Mouse (Mus musculus) embryonic facial prominence, embryonic 15.5 days (tissue): ENCODE measurements at regions not wholly inside any gene's neighbourhood (a gene's known extent, or its start where the extent isn't known, plus 50 kb on each side); places are given as distances from the start of the nearest gene placed in this dataset.

Experiments
- ATAC-seq: fragments of 200-750 bp; cut with Nextera tagmentation; 2 replicates; pipeline ENCODE4 v1.8.0; 2017; ENCODE audit warnings: low read depth, moderate TSS enrichment; ENCODE audit not compliant: insufficient number of reproducible peaks, low FRiP score, low TSS enrichment
- H3K27ac ChIP-seq: fragments of 300-500 bp; sonication (generic); replicated peaks from 2 replicates; pipeline ENCODE4 v1.5.1; 2015; ENCODE audit warnings: mild to moderate bottlenecking, inconsistent platforms
- H3K27me3 ChIP-seq: fragments of 300-500 bp; sonication (generic); 2 replicates; pipeline ENCODE4 v1.6.1; 2015; ENCODE audit warnings: inconsistent platforms
- H3K36me3 ChIP-seq: fragments of 300-500 bp; sonication (generic); 2 replicates; pipeline ENCODE4 v1.6.1; 2015; ENCODE audit warnings: mild to moderate bottlenecking, inconsistent platforms
- H3K4me1 ChIP-seq: fragments of 300-500 bp; sonication (generic); 2 replicates; pipeline ENCODE4 v1.6.1; 2015; ENCODE audit warnings: inconsistent platforms
- H3K4me2 ChIP-seq: fragments of 300-500 bp; sonication (generic); replicated peaks from 2 replicates; pipeline ENCODE4 v1.6.1; 2015; ENCODE audit warnings: mild to moderate bottlenecking, inconsistent platforms
- H3K4me3 ChIP-seq: fragments of 300-500 bp; sonication (generic); replicated peaks from 2 replicates; pipeline ENCODE4 v1.5.1; 2015; ENCODE audit warnings: mild to moderate bottlenecking, inconsistent platforms
- H3K9ac ChIP-seq: fragments of 300-500 bp; sonication (generic); 2 replicates; pipeline ENCODE4 v1.6.1; 2015; ENCODE audit warnings: inconsistent platforms
- H3K9me3 ChIP-seq: fragments of 300-500 bp; sonication (generic); replicated peaks from 2 replicates; pipeline ENCODE4 v1.6.1; 2016; ENCODE audit warnings: inconsistent platforms
- WGBS: fragments of 180-500 bp; shearing (Covaris S2); methylation state at CpG from one replicate; pipeline ENCODE4 v1.1.7; 2015; 5-methylcytosine and 5-hydroxymethylcytosine counted together

DNA sequence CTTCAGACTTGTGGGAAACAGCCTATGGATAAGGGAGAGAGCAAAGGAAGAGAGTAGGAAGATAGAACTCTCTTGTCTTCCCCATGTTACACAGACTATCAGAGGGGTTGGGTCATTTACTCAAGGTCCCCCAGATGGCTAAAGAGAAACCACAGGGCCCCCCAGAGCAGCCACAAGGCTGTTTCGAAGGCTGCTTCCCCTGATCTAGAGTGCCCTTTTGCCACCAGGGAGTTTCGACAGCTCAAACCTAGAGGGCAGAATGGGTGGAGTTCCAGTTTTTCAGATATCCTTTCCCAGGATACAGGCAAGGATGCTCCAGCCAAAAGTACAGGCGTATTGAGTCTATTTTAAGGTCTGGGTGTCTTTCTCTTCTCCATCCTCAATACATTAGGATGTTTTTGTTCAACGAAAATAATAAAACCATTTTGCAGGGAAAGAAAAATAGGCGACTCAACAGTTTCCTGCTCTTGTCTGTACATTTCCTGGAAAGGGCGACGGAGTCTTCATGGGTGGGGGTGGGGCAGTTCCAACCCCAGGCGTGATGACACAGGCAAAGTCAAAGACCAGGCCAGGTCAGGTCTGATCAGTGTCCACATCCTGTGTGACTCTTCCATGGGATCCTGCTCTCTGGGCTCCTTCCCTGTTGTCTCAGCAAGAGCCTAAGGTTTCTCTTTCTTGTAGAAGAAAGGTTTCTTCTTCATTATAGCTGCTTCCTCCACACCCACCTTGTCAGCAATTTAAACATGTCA, 96.9 kb upstream of the Mgme1 start:
- H3K4me2 ChIP-seq, result no peak overlapping the region
- H3K9ac ChIP-seq, result no peak overlapping the region
- no peak for ATAC-seq
- no peak overlapping the region for H3K4me3 ChIP-seq
- no peaks in the 10 kb centered on the region for H3K9me3 ChIP-seq
- H3K27me3 ChIP-seq, result no peaks in the 10 kb centered on the region
- 79% methylated on average over 8 of the region's 8 CpGs for WGBS
- H3K36me3 ChIP-seq, result no peaks in the 10 kb centered on the region
- H3K4me1 ChIP-seq, result peaks cover 13% of the 10 kb centered on the region
- no peak overlapping the region for H3K27ac ChIP-seq

DNA sequence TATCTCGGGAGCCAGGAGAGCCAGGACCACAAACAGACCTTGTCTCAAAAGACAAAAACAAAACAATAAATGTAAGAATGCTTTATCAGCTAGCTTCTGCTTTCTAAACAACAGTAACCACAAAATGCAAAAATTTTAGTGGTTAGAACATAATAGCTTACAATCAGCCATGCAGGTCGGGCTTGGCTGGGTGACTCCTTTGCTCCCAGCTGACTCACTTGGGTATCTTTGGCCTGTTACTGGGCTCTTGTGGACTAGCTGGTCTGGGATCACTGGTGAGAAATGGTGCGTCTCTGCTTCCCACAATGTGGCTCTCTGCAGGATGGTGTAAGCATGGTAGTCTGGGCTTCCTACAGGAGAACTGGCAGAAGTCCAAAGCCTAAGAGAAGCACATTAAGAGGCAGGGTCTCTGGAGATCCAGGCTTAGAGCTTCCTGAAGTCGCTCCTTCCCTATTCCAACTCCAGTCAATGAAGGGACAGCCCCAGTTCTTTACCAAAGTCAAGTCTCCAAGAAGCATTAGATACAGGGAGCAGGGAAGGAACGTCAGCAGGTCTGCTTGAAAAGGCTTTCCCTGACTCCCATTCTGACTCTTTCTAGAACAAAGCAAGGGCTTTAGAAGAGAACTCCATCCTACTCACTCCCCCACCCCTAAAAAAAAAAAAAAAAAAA, 96.0 kb upstream of the Mgme1 start:
- Histone ChIP-seq H3K4me1 (peaks cover 9% of the 10 kb centered on the region), H3K9me3 (no peaks in the 10 kb centered on the region), H3K9ac (no peak overlapping the region), H3K27ac (no peak overlapping the region), H3K36me3 (no peaks in the 10 kb centered on the region), H3K27me3 (no peaks in the 10 kb centered on the region), H3K4me3 (no peak overlapping the region), H3K4me2 (no peak overlapping the region)
- WGBS, result 82% methylated on average over 5 of the region's 5 CpGs
- ATAC-seq, result no peak

DNA sequence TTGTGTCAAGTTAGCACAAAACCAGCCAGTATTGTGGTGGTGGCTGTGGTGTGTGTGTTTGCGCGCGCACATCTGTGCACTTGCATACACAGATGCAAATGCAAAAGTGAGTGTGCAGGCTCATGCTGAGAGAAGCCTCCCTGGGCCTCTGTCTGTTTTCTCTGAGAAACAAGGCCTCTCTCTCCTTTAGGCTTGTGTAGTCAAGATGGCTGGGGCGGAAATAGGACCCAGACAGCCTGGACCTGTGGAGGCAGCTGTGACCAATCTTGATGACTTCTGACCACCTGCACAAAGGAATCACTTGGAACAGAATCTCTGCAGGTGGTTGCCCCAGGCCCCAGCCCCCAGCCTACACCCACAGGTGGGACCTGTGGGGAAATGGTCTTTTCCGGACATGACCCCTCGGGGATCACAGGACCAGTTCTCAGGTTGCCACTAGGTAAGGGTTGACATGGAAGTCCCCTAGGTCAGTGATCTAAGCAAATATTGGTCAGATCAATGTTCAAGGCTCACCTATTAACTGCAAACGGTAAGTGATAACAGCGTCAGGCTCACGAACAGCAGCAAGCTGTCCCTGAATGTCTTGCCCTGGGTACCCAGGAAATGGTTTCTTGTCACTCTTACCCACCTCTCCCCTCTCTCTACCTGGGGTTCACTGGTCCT, 93.8 kb upstream of the Mgme1 start:
- H3K27ac ChIP-seq, result no peak overlapping the region
- H3K9ac ChIP-seq, result no peak overlapping the region
- H3K4me3 ChIP-seq, result no peak overlapping the region
- H3K27me3 ChIP-seq, result no peaks in the 10 kb centered on the region
- no peak for ATAC-seq
- no peaks in the 10 kb centered on the region for H3K36me3 ChIP-seq
- 89% methylated on average over 9 of the region's 9 CpGs for WGBS
- 0 out of 2 replicates have a peak, but pooled peaks cover 4% of the 10 kb centered on the region for H3K4me1 ChIP-seq
- no peak overlapping the region for H3K4me2 ChIP-seq
- no peaks in the 10 kb centered on the region for H3K9me3 ChIP-seq

DNA sequence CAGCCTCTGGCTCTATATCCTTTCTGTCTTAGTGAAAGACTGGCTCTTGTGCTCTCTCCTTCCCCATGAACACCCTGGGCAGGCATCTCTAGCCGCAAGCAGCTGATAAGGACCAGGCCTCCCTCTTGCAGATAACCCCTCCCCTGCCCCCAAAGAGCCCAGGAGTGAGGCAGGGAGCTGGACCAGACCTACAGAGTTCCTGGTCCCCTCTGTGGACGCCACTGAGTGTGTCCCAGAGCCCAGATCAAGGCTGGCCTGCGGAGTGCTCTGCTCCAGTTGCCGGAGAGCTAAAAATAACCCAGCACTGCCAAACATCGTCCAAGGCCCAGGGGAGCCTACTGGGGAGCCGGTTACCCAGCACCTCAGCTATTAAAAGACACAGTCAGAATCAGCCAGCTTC, 93.2 kb upstream of the Mgme1 start:
- H3K4me3 ChIP-seq, result no peak overlapping the region
- no peaks in the 10 kb centered on the region for H3K36me3 ChIP-seq
- ATAC-seq, result no peak
- H3K4me1 ChIP-seq, result 0 out of 2 replicates have a peak, but pooled peaks cover 4% of the 10 kb centered on the region
- no peak overlapping the region for H3K4me2 ChIP-seq
- no peaks in the 10 kb centered on the region for H3K27me3 ChIP-seq
- no peak overlapping the region for H3K27ac ChIP-seq
- 44% methylated on average over 6 of the region's 6 CpGs for WGBS
- H3K9me3 ChIP-seq, result no peaks in the 10 kb centered on the region
- H3K9ac ChIP-seq, result no peak overlapping the region

DNA sequence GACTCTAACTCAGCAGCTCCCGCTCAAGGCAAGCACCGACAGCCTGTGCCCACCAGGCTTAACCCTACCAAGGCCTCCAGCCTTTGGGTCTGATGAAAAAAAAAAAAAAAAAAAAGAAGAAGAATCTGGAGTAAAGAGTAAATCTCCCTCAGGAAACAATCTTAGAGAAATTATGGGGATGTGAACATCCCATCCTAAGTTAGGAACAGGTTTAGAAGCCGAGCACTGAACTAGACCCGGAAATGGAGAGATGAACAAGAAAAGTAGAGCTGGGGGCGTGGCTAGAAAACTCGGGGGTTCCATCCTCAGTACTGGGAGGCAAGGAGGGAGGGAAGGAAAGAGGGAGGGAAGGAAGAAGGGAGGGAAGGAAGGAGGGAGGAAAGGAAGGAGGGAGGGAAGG, 92.5 kb upstream of the Mgme1 start:
- H3K9ac ChIP-seq, result no peak overlapping the region
- H3K4me3 ChIP-seq, result no peak overlapping the region
- no peak for ATAC-seq
- no peak overlapping the region for H3K27ac ChIP-seq
- no peak overlapping the region for H3K4me2 ChIP-seq
- H3K27me3 ChIP-seq, result no peaks in the 10 kb centered on the region
- H3K4me1 ChIP-seq, result 0 out of 2 replicates have a peak, but pooled peaks cover 4% of the 10 kb centered on the region
- no peaks in the 10 kb centered on the region for H3K36me3 ChIP-seq
- H3K9me3 ChIP-seq, result no peaks in the 10 kb centered on the region
- 67% methylated on average over 6 of the region's 6 CpGs for WGBS

DNA sequence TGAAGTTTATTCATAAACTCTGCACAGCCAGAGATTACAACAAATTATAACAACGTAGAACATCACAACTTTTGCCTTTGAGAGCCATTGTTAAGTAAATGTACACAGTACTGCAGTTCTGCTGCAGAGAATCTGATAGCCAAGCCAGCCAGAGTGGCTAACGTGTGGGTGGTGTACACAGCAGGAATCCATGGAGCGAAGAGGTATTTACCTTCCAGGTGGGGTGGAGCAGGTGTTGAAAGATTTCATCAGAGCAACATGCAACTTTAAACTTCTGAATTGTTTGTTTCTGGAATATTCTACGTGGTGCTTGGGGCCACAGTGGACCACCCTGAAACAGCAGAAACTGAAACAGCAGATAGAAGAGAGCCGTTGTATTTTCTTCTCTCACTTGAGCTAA, 88.4 kb upstream of the Mgme1 start:
- 74% methylated on average over 5 of the region's 5 CpGs for WGBS
- Histone ChIP-seq H3K9me3 (no peaks in the 10 kb centered on the region), H3K9ac (no peak overlapping the region), H3K27ac (no peak overlapping the region), H3K4me3 (no peak overlapping the region), H3K4me2 (no peak overlapping the region), H3K4me1 (0 out of 2 replicates have a peak, but pooled peaks cover 3% of the 10 kb centered on the region), H3K27me3 (no peaks in the 10 kb centered on the region), H3K36me3 (no peaks in the 10 kb centered on the region)
- ATAC-seq, result no peak

DNA sequence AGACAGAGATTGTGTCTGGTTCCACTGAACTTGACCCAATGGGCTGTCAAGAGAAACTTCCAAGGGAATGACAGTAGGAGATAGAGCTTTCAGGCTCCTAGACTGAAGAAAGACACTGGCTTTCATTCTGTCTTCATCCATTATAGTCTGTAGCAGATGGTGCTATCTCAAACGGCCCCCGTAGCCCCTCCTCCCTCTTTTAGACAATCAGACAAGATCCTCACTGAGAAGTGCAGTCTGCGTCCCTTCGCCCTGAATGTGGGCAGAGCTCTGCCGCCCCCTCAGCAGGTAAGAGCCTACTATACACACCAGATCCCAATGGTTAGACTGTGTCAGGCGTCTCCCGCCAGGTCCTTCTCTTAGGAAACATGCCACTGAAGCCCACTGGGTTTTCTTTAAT, 87.9 kb upstream of the Mgme1 start:
- no peaks in the 10 kb centered on the region for H3K4me1 ChIP-seq
- no peak for ATAC-seq
- no peak overlapping the region for H3K4me2 ChIP-seq
- no peak overlapping the region for H3K9ac ChIP-seq
- no peak overlapping the region for H3K4me3 ChIP-seq
- H3K27ac ChIP-seq, result no peak overlapping the region
- H3K36me3 ChIP-seq, result no peaks in the 10 kb centered on the region
- no peaks in the 10 kb centered on the region for H3K27me3 ChIP-seq
- WGBS, result 83% methylated on average over 7 of the region's 7 CpGs
- H3K9me3 ChIP-seq, result no peaks in the 10 kb centered on the region

DNA sequence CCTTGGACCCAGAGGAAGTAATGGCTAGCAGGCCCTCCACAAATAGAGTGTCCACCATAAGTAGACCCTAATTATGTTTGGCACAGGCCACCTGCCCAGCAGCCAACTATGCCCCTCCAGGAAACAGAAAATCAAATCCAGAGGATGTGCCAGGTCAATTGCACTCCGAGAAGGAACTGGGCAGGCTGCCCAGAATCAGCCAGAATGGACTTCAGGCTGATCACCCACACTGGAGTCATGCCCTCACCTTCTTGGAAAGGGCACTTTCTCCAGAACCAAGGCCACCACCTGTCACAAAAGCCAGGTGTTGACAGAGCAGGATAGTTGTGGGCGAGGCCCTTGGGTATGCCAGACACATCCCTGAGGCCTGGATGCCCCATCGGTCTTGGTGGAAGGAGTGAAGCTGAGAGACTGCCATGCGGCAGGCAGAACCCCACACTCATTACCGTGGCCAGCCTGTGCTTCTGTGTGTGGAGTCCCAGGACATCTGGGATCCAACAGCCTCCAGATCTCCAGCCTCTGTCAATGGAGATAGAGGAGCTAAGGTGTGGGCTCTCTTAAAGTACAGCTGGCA, 87.0 kb upstream of the Mgme1 start:
- Histone ChIP-seq H3K27ac (no peak overlapping the region), H3K9me3 (no peaks in the 10 kb centered on the region), H3K4me2 (no peak overlapping the region), H3K4me3 (no peak overlapping the region), H3K4me1 (no peaks in the 10 kb centered on the region), H3K27me3 (no peaks in the 10 kb centered on the region), H3K9ac (no peak overlapping the region), H3K36me3 (no peaks in the 10 kb centered on the region)
- no peak for ATAC-seq
- WGBS, result 66% methylated on average over 5 of the region's 5 CpGs

DNA sequence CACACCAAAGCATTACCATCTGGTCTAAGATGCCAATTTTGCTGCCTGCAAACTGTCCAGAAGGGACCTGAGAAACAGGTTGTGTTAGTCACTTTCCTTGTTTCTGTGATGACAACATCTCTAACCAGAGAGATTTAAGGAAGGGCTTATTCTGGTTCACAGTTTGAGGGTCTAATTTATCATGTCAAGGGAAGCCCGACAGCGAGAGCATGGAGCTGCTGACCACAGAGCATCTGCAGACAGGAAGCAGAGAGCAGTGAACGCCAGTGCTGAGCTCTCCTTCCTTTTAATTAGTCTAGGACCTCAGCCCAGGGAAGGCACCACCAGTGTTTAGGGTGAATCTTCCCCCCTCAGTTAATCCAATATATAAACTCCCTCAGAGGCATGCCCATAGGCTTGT, 85.3 kb upstream of the Mgme1 start:
- WGBS, result 76% methylated on average over 3 of the region's 3 CpGs
- H3K9me3 ChIP-seq, result no peaks in the 10 kb centered on the region
- no peaks in the 10 kb centered on the region for H3K4me1 ChIP-seq
- no peaks in the 10 kb centered on the region for H3K27me3 ChIP-seq
- no peak overlapping the region for H3K4me3 ChIP-seq
- H3K27ac ChIP-seq, result no peak overlapping the region
- no peaks in the 10 kb centered on the region for H3K36me3 ChIP-seq
- no peak for ATAC-seq
- H3K4me2 ChIP-seq, result no peak overlapping the region
- H3K9ac ChIP-seq, result no peak overlapping the region

DNA sequence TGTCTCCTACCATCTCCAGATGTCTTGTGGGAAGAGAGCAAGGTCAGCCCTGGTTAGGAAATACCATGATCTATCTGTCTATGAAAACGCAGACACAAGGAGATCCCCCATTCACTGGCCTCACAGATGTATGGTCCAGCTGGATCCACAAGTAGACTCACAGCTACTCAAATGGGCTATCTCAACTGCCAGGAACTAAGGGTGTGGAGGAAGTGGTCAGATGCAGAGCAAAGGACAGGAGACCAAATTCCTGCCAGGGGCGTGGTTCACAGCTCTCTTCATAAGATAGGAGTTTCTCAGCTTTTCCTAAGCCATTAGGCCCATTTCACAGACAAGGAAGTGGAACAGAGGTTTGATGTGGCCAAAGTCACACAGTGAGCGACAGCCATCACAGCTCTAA, 84.0 kb upstream of the Mgme1 start:
- Histone ChIP-seq H3K36me3 (no peaks in the 10 kb centered on the region), H3K4me3 (no peak overlapping the region), H3K27ac (no peak overlapping the region), H3K9ac (no peak overlapping the region), H3K4me1 (peaks cover 9% of the 10 kb centered on the region; the same call in 1 of the 2 replicates), H3K4me2 (no peak overlapping the region), H3K9me3 (no peaks in the 10 kb centered on the region), H3K27me3 (no peaks in the 10 kb centered on the region)
- ATAC-seq, result no peak
- WGBS, result 90% methylated on average over 3 of the region's 3 CpGs

DNA sequence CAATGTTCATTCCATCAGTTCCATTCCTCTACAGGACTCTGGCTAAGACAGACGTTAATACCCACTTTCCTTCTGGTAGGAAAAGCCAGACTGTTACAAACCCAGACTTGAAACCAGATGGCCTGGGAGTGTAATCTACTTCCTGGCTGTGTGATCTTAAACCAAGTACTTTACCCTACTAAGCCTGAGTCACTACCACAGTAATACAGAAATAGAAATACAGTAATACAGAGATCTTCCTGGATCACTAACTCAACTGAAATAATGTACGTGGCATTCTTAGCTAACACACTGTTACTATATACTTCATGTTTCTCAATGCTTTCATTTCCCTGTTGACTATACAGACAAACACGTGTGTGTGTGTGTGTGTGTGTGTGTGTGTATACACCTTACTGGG, 82.4 kb upstream of the Mgme1 start:
- no peaks in the 10 kb centered on the region for H3K36me3 ChIP-seq
- no peak overlapping the region for H3K4me2 ChIP-seq
- H3K27me3 ChIP-seq, result no peaks in the 10 kb centered on the region
- no peak for ATAC-seq
- H3K27ac ChIP-seq, result 0 out of 2 replicates have a peak overlapping the region, but pooled peaks have one; percentile 4
- H3K4me1 ChIP-seq, result peaks cover 17% of the 10 kb centered on the region
- H3K9ac ChIP-seq, result no peak overlapping the region
- H3K4me3 ChIP-seq, result no peak overlapping the region
- WGBS, result 33% methylated on average over 3 of the region's 3 CpGs
- no peaks in the 10 kb centered on the region for H3K9me3 ChIP-seq
